Mouse (Mus musculus): ENCODE measurements around the gene Thumpd3.
A peak's percentile ranks its signal among the peaks of the same experiment; 100 is the strongest.

Gene Thumpd3

DNA sequence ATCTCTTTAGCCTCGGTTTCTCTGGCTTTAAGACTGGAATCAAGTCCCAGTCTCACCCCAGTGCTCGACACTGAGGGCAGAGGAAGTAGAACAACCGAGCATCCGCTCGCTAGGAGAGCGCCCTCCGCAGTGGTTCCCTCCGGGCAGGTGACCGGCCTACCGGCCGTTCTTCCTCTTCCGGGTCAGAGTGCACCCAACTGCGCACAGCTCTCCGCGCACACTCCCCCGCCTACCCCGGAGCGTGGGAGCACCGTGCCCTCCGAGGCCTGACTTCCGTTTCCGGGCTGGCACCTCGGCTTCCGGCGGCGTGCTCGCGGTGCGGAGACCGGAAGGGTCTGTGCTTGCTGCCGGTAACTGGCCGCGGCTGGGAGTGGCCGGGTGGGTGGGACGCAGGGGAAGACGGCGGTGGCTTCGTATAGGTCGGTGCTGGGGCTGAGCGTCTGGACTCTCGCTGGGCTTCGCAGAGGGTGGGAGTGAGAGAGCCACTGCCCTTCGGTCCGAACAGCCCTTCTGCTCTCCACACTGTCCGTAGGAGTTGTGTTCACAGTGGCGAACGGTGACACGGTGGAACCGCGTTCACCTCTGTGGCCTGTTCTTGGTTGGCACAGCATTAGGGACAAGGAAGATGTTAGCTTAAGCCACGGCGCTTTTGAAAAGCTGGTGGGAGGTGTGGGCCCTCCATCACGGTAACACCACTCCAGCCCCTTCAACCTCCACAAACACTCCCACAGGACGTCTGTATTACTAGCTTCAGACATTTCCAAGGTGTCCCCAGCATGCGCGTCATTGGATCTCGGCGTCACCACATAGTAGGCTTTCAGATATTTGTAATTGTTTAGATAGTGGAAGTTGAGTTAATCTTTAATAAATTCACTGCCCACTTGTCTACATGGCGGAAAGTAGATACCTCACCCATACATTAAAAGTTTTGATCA is at the start of gene Thumpd3:
Thumpd3 (plus strand) TSS at position 185 of the 935 bp plus-strand sequence.
- DNase-seq (ENCODE audit: low read depth, low spot score): peak; percentile 97

DNA sequence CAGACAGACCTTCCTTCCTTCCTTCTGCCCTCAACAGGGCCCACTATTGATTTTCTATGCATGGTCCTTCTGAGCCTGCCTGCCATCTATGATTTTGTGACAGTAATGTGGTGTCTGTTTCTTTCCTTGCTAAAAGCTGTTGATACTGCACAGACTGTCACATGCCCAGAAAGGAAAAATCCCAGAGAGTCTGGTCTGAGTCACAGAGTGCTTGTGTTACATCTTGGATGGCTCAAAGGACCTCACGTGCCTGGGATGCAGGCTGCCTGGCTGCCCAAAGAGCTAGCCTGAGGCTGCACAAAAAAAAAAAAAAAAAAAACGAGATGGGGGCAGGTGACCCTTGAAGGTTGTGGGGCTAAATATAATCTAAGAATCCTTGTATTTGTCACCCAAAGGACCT is 46.8 kb upstream of the Thumpd3 start:
- no peak for DNase-seq (ENCODE audit: low read depth, low spot score)

DNA sequence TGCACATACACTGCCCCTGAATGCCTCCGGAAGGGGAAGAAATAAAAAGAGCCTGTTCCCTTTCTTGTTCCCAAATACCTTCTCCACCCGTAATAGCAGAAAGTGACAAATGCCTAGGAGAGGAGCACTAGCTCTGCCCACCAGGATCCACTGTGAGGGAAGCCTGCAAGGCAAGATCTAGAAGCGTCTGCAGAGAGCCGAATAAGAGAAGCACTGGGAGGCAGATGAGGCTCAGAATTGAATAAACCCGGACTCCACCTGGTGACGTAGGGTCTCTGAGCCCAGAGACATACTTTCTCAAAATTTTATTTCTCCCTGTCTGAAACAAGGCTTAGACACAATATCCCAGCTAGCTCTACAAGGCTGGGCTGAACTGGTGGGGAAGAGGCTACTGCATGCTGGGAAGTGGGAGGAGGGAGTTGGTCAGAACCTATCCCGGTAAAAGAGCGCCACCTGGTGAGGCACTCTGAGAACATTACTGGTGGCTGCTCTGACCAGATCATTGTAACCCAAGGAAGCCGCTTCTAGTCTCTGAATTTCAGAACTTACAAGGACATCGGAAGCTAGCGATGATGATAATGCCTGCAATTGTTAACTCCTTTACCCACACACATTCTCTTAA is 45.2 kb upstream of the Thumpd3 start:
- DNase-seq (ENCODE audit: low read depth, low spot score): peak; percentile 93

DNA sequence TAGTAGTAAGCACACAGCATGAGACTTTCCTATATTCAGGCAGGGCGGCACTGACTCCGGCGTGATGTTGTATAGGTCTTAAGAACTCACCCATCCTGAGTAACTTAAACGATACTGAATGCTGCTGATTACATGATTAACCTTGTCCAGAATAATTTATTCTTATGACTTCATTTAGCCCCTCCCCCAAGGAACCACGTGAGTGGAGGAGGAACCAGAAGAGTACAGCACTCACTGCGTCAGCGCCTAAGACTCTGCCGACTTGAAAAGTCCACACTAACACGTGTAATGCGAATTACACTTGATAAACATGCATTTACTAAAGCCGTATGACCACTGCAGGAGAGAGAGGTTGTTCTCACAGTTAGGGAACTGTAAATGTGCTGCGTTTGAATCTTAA is 44.3 kb upstream of the Thumpd3 start:
- no peak for DNase-seq (ENCODE audit: low read depth, low spot score)

DNA sequence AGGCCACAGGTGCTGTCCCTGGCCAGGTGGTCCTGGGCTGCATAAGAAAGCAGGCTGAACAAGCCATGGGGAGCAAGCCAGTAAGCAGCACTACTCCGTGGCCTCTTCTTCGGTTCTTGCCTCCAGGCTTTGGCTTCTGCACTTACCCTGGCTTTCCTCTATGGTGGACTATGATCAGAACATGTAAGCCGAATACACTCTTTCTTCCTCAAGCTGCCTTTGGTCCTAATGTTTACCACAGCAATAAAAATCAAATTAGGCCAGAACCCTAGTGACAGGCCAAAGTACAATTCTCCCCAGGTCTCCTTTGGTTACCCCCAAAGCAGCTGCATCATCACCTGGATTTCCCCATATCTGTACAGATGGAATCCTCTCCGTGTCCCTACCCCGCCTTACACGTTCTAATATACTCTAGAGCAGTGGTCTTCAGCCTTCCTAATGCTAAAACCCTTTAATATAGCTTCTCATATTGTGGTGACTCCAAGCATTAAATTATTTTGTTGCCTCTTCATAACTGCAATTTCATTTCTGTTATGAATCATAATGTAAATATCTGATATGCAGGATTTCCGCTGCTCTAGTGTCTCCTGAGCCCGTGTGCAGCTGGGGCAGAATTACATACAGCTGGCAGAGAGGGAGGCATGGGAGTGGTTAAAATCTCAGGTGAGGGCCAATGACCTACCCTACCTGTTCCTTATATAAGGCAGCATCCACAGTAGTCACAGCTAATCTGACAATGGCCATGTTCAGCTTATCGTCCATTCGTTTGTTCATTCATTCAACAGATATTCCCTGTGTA is 42.5 kb upstream of the Thumpd3 start:
- DNase-seq (ENCODE audit: low read depth, low spot score): no peak

DNA sequence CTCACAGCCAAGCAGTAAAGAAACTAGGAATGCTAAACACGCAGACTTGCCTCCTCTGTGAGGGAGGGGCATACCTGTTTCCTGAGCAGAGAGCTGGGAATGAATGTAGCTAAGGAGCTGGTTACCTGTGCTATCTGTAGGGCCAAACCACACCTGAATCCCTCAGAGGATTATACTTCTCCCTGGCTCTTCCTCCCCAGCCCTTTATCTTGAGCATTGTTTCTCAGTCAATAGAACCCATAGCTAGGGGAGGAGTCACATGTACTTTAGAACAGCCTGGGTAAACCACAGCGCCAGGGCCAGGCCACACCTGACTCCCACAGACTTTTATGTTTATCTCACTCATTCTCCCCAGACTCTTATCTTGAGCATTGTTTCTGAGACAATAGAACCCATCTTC is 39.2 kb upstream of the Thumpd3 start:
- no peak for DNase-seq (ENCODE audit: low read depth, low spot score)

DNA sequence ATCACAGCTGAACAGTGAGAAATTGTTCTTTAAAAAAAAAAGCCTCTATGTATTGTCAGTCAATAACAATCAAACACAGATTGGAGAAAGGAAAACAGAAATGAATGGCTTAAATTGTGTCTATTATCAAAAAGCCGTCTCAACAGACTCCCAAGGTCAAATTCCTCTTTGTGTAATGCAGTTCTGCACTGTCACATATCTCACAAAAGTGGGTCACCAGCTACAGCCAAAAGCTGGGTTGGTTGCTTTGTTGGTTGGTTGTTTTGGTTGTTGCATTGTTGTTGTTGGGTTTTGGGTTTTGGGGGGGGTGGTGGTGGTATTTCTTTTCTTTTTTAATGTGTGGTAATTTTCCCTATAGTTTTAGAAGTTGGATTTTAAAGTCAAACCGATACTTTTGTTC is 34.1 kb upstream of the Thumpd3 start:
- DNase-seq (ENCODE audit: low read depth, low spot score): no peak

DNA sequence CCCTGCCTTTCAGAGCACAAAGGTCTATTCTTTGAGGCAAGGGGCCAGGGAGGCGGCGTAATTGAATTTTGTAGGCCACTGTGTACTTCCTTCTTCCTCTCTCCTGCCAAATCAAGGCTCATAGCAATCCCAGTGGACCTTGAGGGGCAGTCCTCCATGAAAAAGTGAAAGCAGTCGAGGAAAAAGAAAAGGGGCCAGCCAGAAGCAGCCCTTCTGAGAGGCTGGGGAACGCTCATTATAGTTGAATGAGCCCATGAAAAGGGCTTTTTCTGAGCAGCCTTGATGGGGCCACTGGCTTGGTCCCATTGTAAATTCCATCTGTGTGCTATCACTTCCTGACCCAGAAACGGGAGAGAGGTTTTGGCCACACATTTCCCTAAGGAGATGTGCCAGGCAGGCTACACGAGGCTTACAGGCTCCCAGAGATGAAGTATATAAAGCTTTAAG is 33.5 kb upstream of the Thumpd3 start:
- DNase-seq (ENCODE audit: low read depth, low spot score): no peak

DNA sequence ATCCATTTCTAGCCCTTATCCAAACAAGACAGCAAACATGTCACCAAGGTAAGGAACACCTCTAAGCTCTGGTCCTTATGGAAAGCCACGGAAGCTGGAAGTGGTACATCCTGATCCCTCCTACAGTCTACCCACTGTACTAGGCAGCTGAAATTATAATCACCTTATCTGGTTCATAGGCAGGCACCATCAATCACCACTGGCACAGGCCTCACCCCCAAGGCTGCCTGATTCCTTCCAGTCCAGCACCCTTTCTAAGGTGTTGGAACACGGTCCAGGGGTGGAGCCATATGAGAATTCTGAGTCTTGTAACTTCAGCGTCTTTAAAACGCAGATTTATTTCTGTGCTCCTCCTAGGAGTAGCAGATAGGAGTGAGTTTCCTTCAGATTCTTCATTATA is 32.5 kb upstream of the Thumpd3 start:
- no peak for DNase-seq (ENCODE audit: low read depth, low spot score)

DNA sequence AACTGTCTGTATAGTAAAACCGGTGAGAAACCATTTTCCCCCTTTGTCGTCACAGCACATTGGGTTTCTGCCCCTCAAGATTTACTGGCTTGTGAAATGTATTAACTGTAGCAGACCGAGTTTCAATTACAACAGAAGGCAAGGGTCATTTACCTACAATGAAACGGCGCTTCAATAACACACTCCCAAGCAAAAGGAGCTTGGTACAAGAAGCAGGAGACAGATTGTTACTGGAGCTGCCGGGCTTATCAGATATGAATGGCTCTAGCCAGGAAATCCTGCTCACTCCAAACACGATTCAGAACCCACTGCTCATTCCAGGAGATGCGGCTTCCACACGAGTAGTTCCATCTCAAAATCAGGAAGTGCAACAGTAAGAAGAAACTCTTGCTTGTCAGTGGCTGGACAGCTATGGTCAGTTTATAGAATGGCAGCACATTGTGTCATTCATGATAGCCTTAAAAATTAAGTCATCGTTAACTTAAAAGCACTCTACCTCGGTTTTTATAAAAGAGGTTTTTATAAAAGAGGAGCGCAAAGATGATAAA is 28.5 kb upstream of the Thumpd3 start:
- DNase-seq (ENCODE audit: low read depth, low spot score): no peak

DNA sequence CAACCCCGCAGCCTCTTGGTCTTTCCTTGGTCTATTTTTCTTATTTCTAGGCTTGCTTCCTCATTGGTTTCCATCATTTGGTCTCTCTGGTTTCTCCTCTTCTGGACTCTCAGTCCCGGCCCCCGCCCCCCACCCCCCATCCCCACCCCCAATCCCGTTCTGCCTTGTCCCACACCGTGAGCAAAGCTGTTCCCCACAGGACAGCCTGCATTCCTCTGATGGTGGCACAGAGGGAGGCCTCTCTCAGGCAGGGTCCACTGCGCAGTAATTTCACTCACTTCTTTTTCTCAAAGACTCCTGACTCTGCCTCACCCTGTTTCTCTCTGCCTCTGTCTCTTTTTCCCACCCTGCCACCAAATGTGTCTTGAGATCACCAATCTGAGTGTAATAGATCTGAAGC is 27.9 kb upstream of the Thumpd3 start:
- DNase-seq (ENCODE audit: low read depth, low spot score): no peak

DNA sequence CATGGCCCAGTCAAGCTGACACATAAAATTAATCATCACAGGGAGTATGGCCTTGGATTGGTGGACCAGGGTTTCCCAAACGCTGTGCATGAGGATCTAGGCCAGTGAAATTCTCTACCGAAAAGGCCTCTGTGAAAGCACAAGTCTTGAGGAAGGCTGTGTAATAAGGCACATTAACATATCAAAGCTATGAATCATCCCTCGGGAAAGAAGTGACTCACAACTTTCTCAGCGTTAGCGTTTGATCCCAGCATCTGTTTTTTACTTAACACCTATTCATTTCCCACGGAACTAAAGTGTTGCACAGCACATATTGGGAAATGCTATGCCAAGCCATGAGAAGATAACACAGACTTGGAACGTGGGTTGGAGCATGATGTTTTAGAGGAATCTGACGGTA is 21.2 kb upstream of the Thumpd3 start:
- peak; percentile 94 for DNase-seq (ENCODE audit: low read depth, low spot score)

DNA sequence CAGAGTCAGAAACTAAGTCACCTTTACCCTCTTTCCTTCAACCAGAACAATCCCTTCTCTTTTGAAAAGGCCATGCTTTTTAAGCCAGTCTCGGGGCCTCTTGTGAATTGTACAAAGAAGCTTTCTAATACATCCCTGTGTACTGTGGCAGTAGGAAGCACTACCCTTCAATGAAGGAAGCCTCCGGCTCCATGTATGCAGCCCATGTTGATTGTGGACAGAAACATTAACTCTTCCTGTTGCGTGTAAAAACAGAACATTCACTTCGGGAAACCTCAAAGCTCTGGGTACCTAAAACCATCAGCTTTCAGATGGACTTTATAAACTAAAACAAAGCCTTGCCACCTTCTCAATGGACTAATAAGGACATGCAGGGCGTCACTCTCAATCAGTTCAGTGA is 20.3 kb upstream of the Thumpd3 start:
- DNase-seq (ENCODE audit: low read depth, low spot score): no peak

DNA sequence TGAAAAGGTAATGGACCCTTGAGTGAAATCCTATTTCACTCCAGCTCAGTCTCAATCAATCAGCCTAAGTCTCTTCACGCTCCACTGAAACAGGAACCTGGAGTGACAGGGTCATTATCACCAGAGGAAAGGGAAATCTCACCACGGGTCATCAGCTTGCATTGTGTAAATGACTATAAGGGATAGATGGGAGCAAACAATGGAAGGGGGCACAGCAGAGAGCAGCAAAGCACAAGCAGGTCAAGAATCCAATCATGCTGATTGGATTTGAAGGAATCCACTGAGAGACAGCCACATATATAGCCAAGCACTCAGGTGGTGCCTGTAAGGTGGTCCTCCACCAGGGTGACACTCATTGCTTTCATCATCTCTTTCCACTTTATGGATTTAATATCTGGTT is 18.6 kb upstream of the Thumpd3 start:
- DNase-seq (ENCODE audit: low read depth, low spot score): no peak

DNA sequence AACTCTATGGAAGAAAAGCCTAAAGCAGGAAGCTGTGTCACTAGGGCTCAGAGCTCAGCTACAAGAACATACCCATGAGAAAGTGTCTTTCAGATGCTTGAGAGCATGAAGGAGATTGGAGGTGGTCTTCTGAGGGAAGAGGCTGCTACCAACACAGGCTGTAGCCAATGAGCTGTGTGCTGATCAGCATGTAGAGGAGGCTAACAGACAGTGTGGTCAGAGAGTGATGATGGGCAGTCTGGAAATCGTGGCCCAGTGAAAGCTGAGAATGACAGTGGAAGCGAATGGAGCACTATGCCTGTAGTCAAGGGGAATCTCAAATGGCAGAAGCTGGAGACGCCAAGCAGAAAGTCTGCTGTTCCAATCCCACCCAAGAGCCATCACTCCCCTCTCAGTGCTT is 17.0 kb upstream of the Thumpd3 start:
- DNase-seq (ENCODE audit: low read depth, low spot score): no peak

DNA sequence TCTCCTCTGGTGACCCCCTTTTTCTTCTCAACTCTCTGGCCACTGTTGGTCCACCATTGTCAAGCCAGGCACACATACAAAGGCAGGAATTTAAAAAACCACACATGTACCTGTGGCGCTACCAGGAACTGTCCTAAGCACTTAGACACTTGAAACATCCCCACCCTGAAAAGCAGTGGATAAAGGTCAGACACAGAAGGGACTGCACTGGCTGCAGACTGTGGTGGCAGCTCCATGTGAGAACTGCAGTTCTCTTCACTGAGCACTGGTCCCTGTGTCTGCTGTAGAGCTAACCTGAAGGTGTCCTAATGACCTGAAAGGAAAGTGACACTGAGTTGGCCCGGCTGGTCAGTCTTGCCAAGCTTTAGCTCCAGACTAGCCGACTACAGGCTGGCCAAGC is 15.5 kb upstream of the Thumpd3 start:
- DNase-seq (ENCODE audit: low read depth, low spot score): no peak

DNA sequence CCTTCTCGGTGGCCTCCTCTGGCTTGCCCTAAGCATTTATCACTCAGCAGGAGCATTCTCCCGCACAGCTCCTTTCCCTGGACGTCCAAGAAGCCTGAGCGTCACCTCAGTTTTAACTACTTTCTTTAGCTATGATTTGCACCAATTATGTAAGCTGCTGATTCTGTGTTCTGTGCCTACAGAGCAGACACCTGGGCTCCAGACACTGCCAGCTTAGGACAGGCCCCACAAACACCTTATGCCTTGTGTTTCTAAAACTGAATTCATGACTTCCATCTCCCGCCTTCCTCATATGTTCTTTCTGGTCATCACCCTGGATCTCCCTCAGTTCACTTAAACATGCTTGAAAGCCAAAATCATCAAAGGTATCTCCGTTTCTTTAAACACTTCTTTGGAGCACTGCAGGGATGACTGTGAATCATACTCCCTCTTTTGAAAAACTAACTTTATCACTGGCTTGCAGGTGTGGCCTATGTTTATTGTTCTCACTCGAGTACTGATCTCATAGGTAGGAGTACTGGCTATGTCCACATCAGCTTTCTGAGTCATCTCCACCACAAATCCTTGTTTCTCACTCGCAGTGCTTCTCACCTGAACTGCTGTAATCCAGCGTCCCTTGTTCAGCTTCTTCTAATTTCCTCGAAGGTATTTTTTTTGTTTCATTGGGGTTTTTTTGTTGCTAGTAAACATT is 14.9 kb upstream of the Thumpd3 start:
- DNase-seq (ENCODE audit: low read depth, low spot score): no peak

DNA sequence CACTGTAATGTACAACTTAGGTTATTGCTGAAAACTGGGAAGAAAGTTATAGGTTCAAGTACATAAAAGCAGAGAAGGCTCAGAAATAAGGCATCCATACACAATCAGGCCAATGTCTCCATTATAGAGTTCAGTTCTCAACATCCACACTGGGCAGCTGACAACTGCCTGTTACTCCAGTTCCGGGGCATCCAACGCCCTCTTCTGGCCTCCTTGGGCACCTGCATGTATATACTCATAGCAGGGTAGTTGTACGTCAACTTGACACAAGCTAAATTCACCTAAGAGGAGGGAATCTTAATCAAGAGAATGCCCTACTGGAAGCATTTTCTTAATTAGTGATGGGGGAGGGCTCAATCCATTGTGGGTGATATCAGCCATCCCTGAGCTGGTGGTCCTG is 13.9 kb upstream of the Thumpd3 start:
- no peak for DNase-seq (ENCODE audit: low read depth, low spot score)

DNA sequence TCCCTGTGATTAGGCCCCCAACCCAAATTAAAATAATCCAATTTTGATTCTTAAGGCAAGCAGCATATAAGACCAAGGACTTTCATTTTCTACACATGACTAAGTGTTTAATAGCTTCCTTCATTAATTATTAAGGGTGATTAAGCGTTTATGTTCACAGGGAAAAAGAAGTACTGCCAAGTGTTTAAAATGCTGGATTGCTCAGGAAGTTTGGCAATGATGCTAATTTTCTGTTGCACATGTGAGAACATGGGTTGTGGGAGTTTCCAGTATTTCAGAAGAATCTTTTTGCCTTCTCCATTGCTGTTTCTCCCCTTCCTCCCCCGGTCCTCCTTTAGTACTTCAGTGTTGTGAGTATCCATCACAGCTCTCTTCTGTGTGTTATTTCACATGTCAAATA is 12.8 kb upstream of the Thumpd3 start:
- DNase-seq (ENCODE audit: low read depth, low spot score): no peak

DNA sequence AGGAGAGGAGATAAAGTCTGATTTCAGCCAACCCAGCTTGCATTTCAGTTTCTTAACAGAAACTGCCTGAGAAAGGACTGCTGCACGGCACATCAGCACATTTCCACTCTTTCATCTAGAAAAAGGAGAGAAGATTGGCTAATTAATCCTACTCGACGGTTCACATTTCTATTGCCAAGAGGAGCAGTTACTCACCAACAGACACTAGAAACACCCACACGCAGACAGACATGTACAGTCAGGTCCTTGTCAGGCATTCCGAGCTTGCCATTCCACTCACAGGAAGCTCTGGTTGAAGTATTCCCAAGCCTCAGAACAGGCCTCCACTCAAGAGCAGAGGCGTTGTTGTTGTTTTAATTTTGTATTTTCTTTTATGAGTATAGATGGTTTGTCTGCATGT is 11.6 kb upstream of the Thumpd3 start:
- no peak for DNase-seq (ENCODE audit: low read depth, low spot score)

DNA sequence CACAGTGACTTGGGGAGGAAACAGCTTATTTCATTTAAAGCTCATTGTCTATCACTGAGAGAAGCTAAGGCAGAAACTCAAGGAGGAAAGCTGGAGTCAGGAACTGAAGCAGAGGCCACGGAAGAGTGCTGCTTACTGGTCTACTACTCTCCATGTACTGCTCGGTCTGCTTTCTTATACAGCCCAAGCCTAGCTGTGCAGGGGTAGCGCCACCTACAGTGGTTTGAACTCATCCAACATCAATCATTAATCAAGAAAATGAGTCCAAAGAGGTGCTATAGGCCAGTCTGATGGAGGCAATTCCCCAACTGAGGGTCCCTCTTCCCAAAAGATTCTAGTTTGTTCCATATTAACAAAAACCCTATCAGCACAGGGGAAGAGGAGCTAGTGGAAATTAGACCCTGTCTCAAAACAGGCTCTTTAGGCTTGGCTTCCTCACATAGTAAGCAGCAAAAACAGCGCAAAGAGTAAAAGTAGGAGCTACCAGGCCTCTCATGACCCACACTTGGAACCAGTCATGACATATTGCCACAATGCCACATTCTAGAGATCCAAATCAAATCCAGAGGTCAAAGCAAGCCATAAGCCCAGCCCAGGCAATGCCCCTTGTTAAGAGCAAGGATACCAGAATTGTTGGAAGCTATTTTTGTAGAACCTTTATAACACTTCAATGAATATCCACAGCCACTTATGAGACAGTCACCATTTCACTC is 9.4 kb upstream of the Thumpd3 start:
- no peak for DNase-seq (ENCODE audit: low read depth, low spot score)
